Mouse (Mus musculus) CH12.LX (cell line): ENCODE measurements around the gene Pitx2.

Source experiments
- CHD2 ChIP-seq: IDR thresholded peaks from 2 replicates; pipeline ENCODE4 v1.6.1; 2011; ENCODE audit warnings: low read length, improper control_type of control experiment
- CTCF ChIP-seq, 2 experiments: IDR thresholded peaks in 1 of 2; conservative IDR thresholded peaks in 1 of 2; 2 replicates each; pipeline ENCODE4 v1.5.1; 2011 to 2012; ENCODE audit warnings: low read depth in 2 of 2, low read length in 2 of 2, improper control_type of control experiment in 1 of 2, inconsistent platforms in 1 of 2, mild to moderate bottlenecking in 1 of 2, moderate library complexity in 1 of 2
- EP300 ChIP-seq: IDR thresholded peaks from 2 replicates; pipeline ENCODE4 v1.6.1; 2011; ENCODE audit warnings: low read length, improper control_type of control experiment
- HCFC1 ChIP-seq: IDR thresholded peaks from 2 replicates; pipeline ENCODE4 v1.6.1; 2012; ENCODE audit warnings: low read depth, mild to moderate bottlenecking, inconsistent platforms, low read length, improper control_type of control experiment
- MAX ChIP-seq: IDR thresholded peaks from 2 replicates; pipeline ENCODE4 v1.6.1; 2011; ENCODE audit warnings: low read length, improper control_type of control experiment
- MAZ ChIP-seq: IDR thresholded peaks from 2 replicates; pipeline ENCODE4 v1.6.1; 2012; ENCODE audit warnings: low read depth, mild to moderate bottlenecking, inconsistent platforms, low read length, improper control_type of control experiment, moderate library complexity
- MEF2A ChIP-seq: IDR thresholded peaks from 2 replicates; pipeline ENCODE4 v1.6.1; 2014; ENCODE audit warnings: low read depth, mild to moderate bottlenecking, inconsistent platforms, low read length, improper control_type of control experiment, borderline replicate concordance
- MXI1 ChIP-seq: IDR thresholded peaks from 2 replicates; pipeline ENCODE4 v1.6.1; 2011; ENCODE audit warnings: mild to moderate bottlenecking, low read depth, low read length, improper control_type of control experiment
- POLR2A ChIP-seq: IDR thresholded peaks from 2 replicates; pipeline ENCODE4 v1.6.1; 2011; ENCODE audit warnings: low read depth, mild to moderate bottlenecking, improper control_type of control experiment, low read length
- RCOR1 ChIP-seq: conservative IDR thresholded peaks from 2 replicates; pipeline ENCODE4 v1.6.1; 2012; ENCODE audit warnings: low read depth, mild to moderate bottlenecking, inconsistent platforms, low read length, improper control_type of control experiment
- TCF12 ChIP-seq: IDR thresholded peaks from 2 replicates; pipeline ENCODE4 v1.6.1; 2014; ENCODE audit warnings: low read depth, mild to moderate bottlenecking, inconsistent platforms, low read length, improper control_type of control experiment
- USF1 ChIP-seq: IDR thresholded peaks from 2 replicates; pipeline ENCODE4 v1.6.1; 2014; ENCODE audit warnings: low read depth, mild to moderate bottlenecking, inconsistent platforms, low read length, improper control_type of control experiment
- ZC3H11A ChIP-seq: IDR thresholded peaks from 2 replicates; pipeline ENCODE4 v1.6.1; 2012; ENCODE audit warnings: low read depth, mild to moderate bottlenecking, inconsistent platforms, low read length, improper control_type of control experiment
- ZMIZ1 ChIP-seq: IDR thresholded peaks from 2 replicates; pipeline ENCODE4 v1.6.1; 2012; ENCODE audit warnings: low read depth, mild to moderate bottlenecking, inconsistent platforms, low read length, improper control_type of control experiment

DNA sequence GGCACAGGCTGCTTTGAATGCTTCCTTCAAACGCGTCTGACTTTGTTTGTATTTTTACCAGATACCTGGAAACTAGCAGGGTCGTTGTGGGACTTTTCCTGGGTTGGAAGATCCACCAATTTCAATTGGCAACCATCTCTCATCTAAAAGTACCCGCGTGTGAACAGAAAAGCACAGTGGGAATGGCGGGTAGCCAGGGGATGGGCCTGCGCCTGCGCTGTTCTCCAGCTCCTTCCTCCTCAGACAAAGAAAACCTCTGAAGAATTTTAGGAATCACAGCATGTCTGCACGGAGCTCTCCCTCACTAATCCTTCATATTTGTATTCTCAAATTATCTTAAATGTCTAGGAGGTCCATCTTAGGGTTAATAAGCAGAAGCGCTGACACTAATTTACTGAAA lies 54.6 kb downstream of the Pitx2 start:
- no peak for TF ChIP-seq ZMIZ1
- TF ChIP-seq POLR2A, result no peak
- TF ChIP-seq RCOR1, result no peak
- no peak for TF ChIP-seq CTCF (conservative IDR thresholded peaks at IDR 0.05 in 1 of 2, IDR thresholded peaks at IDR 0.05 in 1 of 2; ENCODE audit: low read depth in 2 of 2, low read length in 2 of 2)
- no peak for TF ChIP-seq EP300
- TF ChIP-seq MAZ, result no peak
- TF ChIP-seq CHD2, result no peak
- no peak for TF ChIP-seq ZC3H11A
- no peak for TF ChIP-seq MAX
- no peak for TF ChIP-seq USF1
- no peak for TF ChIP-seq MEF2A
- no peak for TF ChIP-seq MXI1
- TF ChIP-seq HCFC1, result no peak
- TF ChIP-seq TCF12, result no peak
